Mouse (Mus musculus): ENCODE data around the gene Tcf20. TPM values are rescaled to one million over a fixed set of nuclear protein-coding genes. Genes with fewer than 3 reads are reported as not detected.

Tcf20 gene
- polyA plus RNA-seq, 1 experiment from 2014 or later = 13.9 TPM

Small RNA genes within 50 kb of the gene (microRNA-seq; reads per million reads assigned to microRNA genes)
- gene Gm27618 (not detected), gene Mir3080 (36.7 reads per million, percentile 41 among the genes with 10 or more reads in this experiment)

Other genes starting within 250 kb of the Tcf20 start
- gene Cyp2d40, start 223.7 kb downstream of the Tcf20 start, polyA plus RNA-seq (2016; fragmentation: Nextera tagmentation; extraction: Ambion mirVana) = not detected in 2 replicates
- gene Cyp2d26, start 193.6 kb downstream of the Tcf20 start, polyA plus RNA-seq (2016; fragmentation: Nextera tagmentation; extraction: Ambion mirVana) = not detected in 2 replicates
- 2.3 and 3.0 TPM in 2 replicates for gene Nfam1, start 45.4 kb upstream of the Tcf20 start, polyA plus RNA-seq (2016; fragmentation: Nextera tagmentation; extraction: Ambion mirVana)
- gene Serhl, start 101.6 kb upstream of the Tcf20 start, polyA plus RNA-seq (2016; fragmentation: Nextera tagmentation; extraction: Ambion mirVana) = 56.2 and 57.8 TPM in 2 replicates
- 52.3 and 59.3 TPM in 2 replicates for gene Rrp7a, start 134.9 kb upstream of the Tcf20 start, polyA plus RNA-seq (2016; fragmentation: Nextera tagmentation; extraction: Ambion mirVana)
- 169 and 172 TPM in 2 replicates for gene Poldip3, start 161.5 kb upstream of the Tcf20 start, polyA plus RNA-seq (2016; fragmentation: Nextera tagmentation; extraction: Ambion mirVana)
- 107 and 111 TPM in 2 replicates for gene Cyb5r3, start 184.7 kb upstream of the Tcf20 start, polyA plus RNA-seq (2016; fragmentation: Nextera tagmentation; extraction: Ambion mirVana)